Mouse (Mus musculus): ENCODE data around the gene Rhobtb1. TPM values are rescaled to one million over a fixed set of nuclear protein-coding genes. Genes with fewer than 3 reads are reported as not detected.
A peak's percentile ranks its signal among the peaks of the same experiment; 100 is the strongest.

Rhobtb1 gene
- polyA plus RNA-seq, 1 experiment from 2014 or later: 33.2 TPM

- peaks cover 4% of the 10 kb centered on the region for H3K36me3 ChIP-seq (ENCODE audit: control insufficient read depth, insufficient read depth, low read length)
- ATAC-seq (ENCODE audit: insufficient read depth, low FRiP score): no peak
- no peak overlapping the region for H3K9ac ChIP-seq (ENCODE audit: low read length)
- WGBS: 90% methylated on average over 9 of the region's 9 CpGs
- no peaks in the 10 kb centered on the region for H3K27me3 ChIP-seq (ENCODE audit: control insufficient read depth, insufficient read depth, low read length)
- no peak overlapping the region for H3K4me3 ChIP-seq (replicated peaks; ENCODE audit: low read length)
- H3K4me1 ChIP-seq (ENCODE audit: control insufficient read depth, insufficient read depth, low read length): no peaks in the 10 kb centered on the region
- no peaks in the 10 kb centered on the region for H3K9me3 ChIP-seq (replicated peaks; ENCODE audit: control insufficient read depth, low read length)
- no peak overlapping the region for H3K4me2 ChIP-seq (ENCODE audit: low read depth, low read length)
- no peak overlapping the region for H3K27ac ChIP-seq (ENCODE audit: low read length)
Observed at GRCm38 (mm10) chr10:69295919-69296318, 144.7 kb downstream of the Rhobtb1 start.

- H3K4me2 ChIP-seq (ENCODE audit: low read depth, low read length): no peak overlapping the region
- ATAC-seq (ENCODE audit: insufficient read depth, low FRiP score): no peak
- no peaks in the 10 kb centered on the region for H3K36me3 ChIP-seq (ENCODE audit: control insufficient read depth, insufficient read depth, low read length)
- H3K9ac ChIP-seq (ENCODE audit: low read length): no peak overlapping the region
- H3K9me3 ChIP-seq (replicated peaks; ENCODE audit: control insufficient read depth, low read length): no peaks in the 10 kb centered on the region
- no peak overlapping the region for H3K4me3 ChIP-seq (replicated peaks; ENCODE audit: low read length)
- H3K4me1 ChIP-seq (ENCODE audit: control insufficient read depth, insufficient read depth, low read length): no peaks in the 10 kb centered on the region
- no peaks in the 10 kb centered on the region for H3K27me3 ChIP-seq (ENCODE audit: control insufficient read depth, insufficient read depth, low read length)
- no peak overlapping the region for H3K27ac ChIP-seq (ENCODE audit: low read length)
- WGBS: 73% methylated on average over 7 of the region's 7 CpGs
Observed at GRCm38 (mm10) chr10:69299985-69300384, 148.8 kb downstream of the Rhobtb1 start.

DNA sequence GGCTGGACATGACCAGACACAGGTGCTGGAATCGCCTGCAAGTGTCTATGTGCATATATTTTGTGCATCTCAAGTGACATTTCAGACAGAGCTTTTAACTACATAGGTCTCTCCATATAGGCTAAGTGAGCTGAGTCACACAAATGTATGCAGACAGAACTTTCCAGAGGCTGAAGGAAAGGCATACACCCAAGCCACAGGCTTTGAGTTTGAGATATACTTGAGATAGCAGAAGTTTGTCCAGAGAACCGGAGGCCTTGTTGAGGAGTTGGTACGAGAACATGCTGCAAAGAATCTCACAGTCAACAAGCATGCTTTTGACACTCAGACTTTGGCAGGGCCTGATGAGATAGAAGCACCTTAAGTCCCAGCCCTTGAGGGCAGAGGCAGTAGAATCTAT, 151.4 kb downstream of the Rhobtb1 start:
- no peak for ATAC-seq (ENCODE audit: insufficient read depth, low FRiP score)
- peaks cover 4% of the 10 kb centered on the region; the same call in 1 of the 2 replicates for H3K4me1 ChIP-seq (ENCODE audit: control insufficient read depth, insufficient read depth, low read length)
- H3K4me3 ChIP-seq (replicated peaks; ENCODE audit: low read length): no peak overlapping the region
- H3K27ac ChIP-seq (ENCODE audit: low read length): no peak overlapping the region
- no peaks in the 10 kb centered on the region for H3K36me3 ChIP-seq (ENCODE audit: control insufficient read depth, insufficient read depth, low read length)
- H3K9me3 ChIP-seq (replicated peaks; ENCODE audit: control insufficient read depth, low read length): no peaks in the 10 kb centered on the region
- H3K27me3 ChIP-seq (ENCODE audit: control insufficient read depth, insufficient read depth, low read length): no peaks in the 10 kb centered on the region
- H3K9ac ChIP-seq (ENCODE audit: low read length): no peak overlapping the region
- no peak overlapping the region for H3K4me2 ChIP-seq (ENCODE audit: low read depth, low read length)
- WGBS: 81% methylated on average over 3 of the region's 3 CpGs

GRCm38 (mm10) chr10:69304819-69305218, 153.6 kb downstream of the Rhobtb1 start:
- Histone ChIP-seq H3K9ac (ENCODE audit: low read length) (no peak overlapping the region), H3K36me3 (ENCODE audit: control insufficient read depth, insufficient read depth, low read length) (no peaks in the 10 kb centered on the region), H3K27me3 (ENCODE audit: control insufficient read depth, insufficient read depth, low read length) (no peaks in the 10 kb centered on the region), H3K4me2 (ENCODE audit: low read depth, low read length) (no peak overlapping the region), H3K4me3 (replicated peaks; ENCODE audit: low read length) (no peak overlapping the region), H3K27ac (ENCODE audit: low read length) (no peak overlapping the region), H3K4me1 (ENCODE audit: control insufficient read depth, insufficient read depth, low read length) (peaks cover 4% of the 10 kb centered on the region; the same call in 1 of the 2 replicates), H3K9me3 (replicated peaks; ENCODE audit: control insufficient read depth, low read length) (no peaks in the 10 kb centered on the region)
- 74% methylated on average over 3 of the region's 3 CpGs for WGBS
- peak; percentile 56; the same call in 1 of the 2 replicates for ATAC-seq (ENCODE audit: insufficient read depth, low FRiP score)

- ATAC-seq (ENCODE audit: insufficient read depth, low FRiP score): 0 out of 2 replicates have a peak, but pooled peaks have one; percentile 23
- no peaks in the 10 kb centered on the region for H3K27me3 ChIP-seq (ENCODE audit: control insufficient read depth, insufficient read depth, low read length)
- H3K4me1 ChIP-seq (ENCODE audit: control insufficient read depth, insufficient read depth, low read length): peaks cover 4% of the 10 kb centered on the region; the same call in 1 of the 2 replicates
- H3K4me2 ChIP-seq (ENCODE audit: low read depth, low read length): no peak overlapping the region
- no peak overlapping the region for H3K27ac ChIP-seq (ENCODE audit: low read length)
- H3K9ac ChIP-seq (ENCODE audit: low read length): no peak overlapping the region
- H3K4me3 ChIP-seq (replicated peaks; ENCODE audit: low read length): no peak overlapping the region
- 35% methylated on average over 7 of the region's 7 CpGs for WGBS
- H3K36me3 ChIP-seq (ENCODE audit: control insufficient read depth, insufficient read depth, low read length): no peaks in the 10 kb centered on the region
- no peaks in the 10 kb centered on the region for H3K9me3 ChIP-seq (replicated peaks; ENCODE audit: control insufficient read depth, low read length)
Observed at GRCm38 (mm10) chr10:69305600-69305999, 154.4 kb downstream of the Rhobtb1 start.

DNA sequence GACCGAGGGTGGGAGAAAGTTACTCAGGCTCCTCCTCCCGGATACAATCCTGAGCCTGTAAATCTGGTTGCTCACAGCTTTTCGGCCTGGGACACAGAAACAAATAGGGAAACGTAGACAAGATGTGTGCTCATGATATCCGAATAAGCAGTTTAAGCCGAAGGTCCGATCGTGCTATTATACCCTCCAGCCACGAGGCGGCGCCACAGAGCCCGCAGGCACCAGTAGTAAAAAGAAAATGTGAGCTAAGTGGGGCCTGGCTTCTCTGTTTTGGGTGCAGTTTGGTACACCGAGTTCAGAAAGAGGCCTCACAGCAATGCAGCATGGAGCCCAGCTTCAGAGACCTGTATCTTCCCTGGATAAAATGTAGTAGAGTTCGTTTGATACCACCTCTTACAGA, 155.0 kb downstream of the Rhobtb1 start:
- 45% methylated on average over 14 of the region's 14 CpGs for WGBS
- H3K4me2 ChIP-seq (ENCODE audit: low read depth, low read length): no peak overlapping the region
- no peaks in the 10 kb centered on the region for H3K27me3 ChIP-seq (ENCODE audit: control insufficient read depth, insufficient read depth, low read length)
- no peak overlapping the region for H3K4me3 ChIP-seq (replicated peaks; ENCODE audit: low read length)
- H3K36me3 ChIP-seq (ENCODE audit: control insufficient read depth, insufficient read depth, low read length): no peaks in the 10 kb centered on the region
- no peak overlapping the region for H3K27ac ChIP-seq (ENCODE audit: low read length)
- peaks cover 4% of the 10 kb centered on the region; the same call in 1 of the 2 replicates for H3K4me1 ChIP-seq (ENCODE audit: control insufficient read depth, insufficient read depth, low read length)
- no peak for ATAC-seq (ENCODE audit: insufficient read depth, low FRiP score)
- no peaks in the 10 kb centered on the region for H3K9me3 ChIP-seq (replicated peaks; ENCODE audit: control insufficient read depth, low read length)
- no peak overlapping the region for H3K9ac ChIP-seq (ENCODE audit: low read length)

- Histone ChIP-seq H3K9me3 (replicated peaks; ENCODE audit: control insufficient read depth, low read length) (no peaks in the 10 kb centered on the region), H3K36me3 (ENCODE audit: control insufficient read depth, insufficient read depth, low read length) (no peaks in the 10 kb centered on the region), H3K27me3 (ENCODE audit: control insufficient read depth, insufficient read depth, low read length) (no peaks in the 10 kb centered on the region), H3K4me3 (replicated peaks; ENCODE audit: low read length) (no peak overlapping the region), H3K4me2 (ENCODE audit: low read depth, low read length) (no peak overlapping the region), H3K4me1 (ENCODE audit: control insufficient read depth, insufficient read depth, low read length) (peaks cover 4% of the 10 kb centered on the region; the same call in 1 of the 2 replicates), H3K9ac (ENCODE audit: low read length) (no peak overlapping the region), H3K27ac (ENCODE audit: low read length) (no peak overlapping the region)
- 34% methylated on average over 5 of the region's 5 CpGs for WGBS
- no peak for ATAC-seq (ENCODE audit: insufficient read depth, low FRiP score)
Observed at GRCm38 (mm10) chr10:69307067-69307466, 155.8 kb downstream of the Rhobtb1 start.

GRCm38 (mm10) chr10:69309109-69309508, 157.9 kb downstream of the Rhobtb1 start:
- Histone ChIP-seq H3K4me3 (replicated peaks; ENCODE audit: low read length) (no peak overlapping the region), H3K4me2 (ENCODE audit: low read depth, low read length) (no peak overlapping the region), H3K27me3 (ENCODE audit: control insufficient read depth, insufficient read depth, low read length) (no peaks in the 10 kb centered on the region), H3K27ac (ENCODE audit: low read length) (no peak overlapping the region), H3K36me3 (ENCODE audit: control insufficient read depth, insufficient read depth, low read length) (no peaks in the 10 kb centered on the region), H3K4me1 (ENCODE audit: control insufficient read depth, insufficient read depth, low read length) (peaks cover 4% of the 10 kb centered on the region; the same call in 1 of the 2 replicates), H3K9ac (ENCODE audit: low read length) (no peak overlapping the region), H3K9me3 (replicated peaks; ENCODE audit: control insufficient read depth, low read length) (no peaks in the 10 kb centered on the region)
- ATAC-seq (ENCODE audit: insufficient read depth, low FRiP score): no peak
- 41% methylated on average over 5 of the region's 5 CpGs for WGBS

GRCm38 (mm10) chr10:69311867-69312266, 160.6 kb downstream of the Rhobtb1 start:
- Histone ChIP-seq H3K36me3 (ENCODE audit: control insufficient read depth, insufficient read depth, low read length) (no peaks in the 10 kb centered on the region), H3K9ac (ENCODE audit: low read length) (no peak overlapping the region), H3K4me1 (ENCODE audit: control insufficient read depth, insufficient read depth, low read length) (no peaks in the 10 kb centered on the region), H3K4me3 (replicated peaks; ENCODE audit: low read length) (no peak overlapping the region), H3K27ac (ENCODE audit: low read length) (no peak overlapping the region), H3K4me2 (ENCODE audit: low read depth, low read length) (no peak overlapping the region), H3K9me3 (replicated peaks; ENCODE audit: control insufficient read depth, low read length) (no peaks in the 10 kb centered on the region), H3K27me3 (ENCODE audit: control insufficient read depth, insufficient read depth, low read length) (no peaks in the 10 kb centered on the region)
- ATAC-seq (ENCODE audit: insufficient read depth, low FRiP score): no peak
- WGBS: 77% methylated on average over 16 of the region's 16 CpGs

Data from stomach, embryonic 16.5 days (tissue).